Mouse (Mus musculus) intestine, embryonic 16.5 days (tissue): Measurements from ENCODE around the gene Zkscan6. TPM values are rescaled to one million over a fixed set of nuclear protein-coding genes. Genes with fewer than 3 reads are reported as not detected.

Experiments
- ATAC-seq: fragments of 200-750 bp; cut with Nextera tagmentation; 2 replicates; pipeline ENCODE4 v1.8.0; 2017; ENCODE audit warnings: moderate TSS enrichment, moderate library complexity
- H3K27ac ChIP-seq: fragments of 300-500 bp; sonication (generic); 2 replicates; pipeline ENCODE4 v1.5.1; 2014; ENCODE audit warnings: mild to moderate bottlenecking, low read length
- H3K27me3 ChIP-seq: fragments of 300-500 bp; sonication (generic); replicated peaks from 2 replicates; pipeline ENCODE4 v1.6.1; 2014; ENCODE audit warnings: low read length, control low read depth, mixed read lengths; ENCODE audit not compliant: control insufficient read depth, insufficient read depth
- H3K36me3 ChIP-seq: fragments of 300-500 bp; sonication (generic); 2 replicates; pipeline ENCODE4 v1.6.1; 2014; ENCODE audit warnings: low read length, control low read depth; ENCODE audit not compliant: control insufficient read depth, insufficient read depth
- H3K4me1 ChIP-seq: fragments of 300-500 bp; sonication (generic); 2 replicates; pipeline ENCODE4 v1.6.1; 2014; ENCODE audit warnings: low read length, control low read depth, mixed read lengths; ENCODE audit not compliant: control insufficient read depth, insufficient read depth
- H3K4me2 ChIP-seq: fragments of 300-500 bp; sonication (generic); 2 replicates; pipeline ENCODE4 v1.6.1; 2014; ENCODE audit warnings: low read depth, low read length, control low read depth
- H3K4me3 ChIP-seq: fragments of 300-500 bp; sonication (generic); 2 replicates; pipeline ENCODE4 v1.5.1; 2014; ENCODE audit warnings: mild to moderate bottlenecking, low read length
- H3K9ac ChIP-seq: fragments of 300-500 bp; sonication (generic); 2 replicates; pipeline ENCODE4 v1.6.1; 2014; ENCODE audit warnings: low read depth, low read length
- H3K9me3 ChIP-seq: fragments of 300-500 bp; sonication (generic); 2 replicates; pipeline ENCODE4 v1.6.1; 2016; ENCODE audit warnings: low read length, control low read depth; ENCODE audit not compliant: control insufficient read depth
- WGBS: fragments of 180-500 bp; shearing (Covaris S2); extraction: QIAGEN DNeasy Blood & Tissue Kit; methylation state at CpG from one replicate; pipeline ENCODE4 v1.1.7; 2014; 5-methylcytosine and 5-hydroxymethylcytosine counted together
- polyA plus RNA-seq: library from polyadenylated mRNA; unstranded; fragments of >200 nt; fragmentation: Nextera tagmentation; extraction: Ambion mirVana; gene quantifications from 2 replicates; pipeline ENCODE4 v1.2.1, GENCODE M21; 2015

The Zkscan6 gene
- polyA plus RNA-seq, 1 experiment from 2014 or later, result 16.7 TPM

GRCm38 (mm10) chr11:65777810-65778209 lies 29.2 kb upstream of the Zkscan6 start:
- Histone ChIP-seq H3K27me3 (no peaks in the 10 kb centered on the region), H3K4me2 (no peak overlapping the region), H3K9ac (no peak overlapping the region), H3K4me3 (no peak overlapping the region), H3K9me3 (no peaks in the 10 kb centered on the region), H3K36me3 (peaks cover 4% of the 10 kb centered on the region; the same call in 1 of the 2 replicates), H3K4me1 (peaks cover 21% of the 10 kb centered on the region), H3K27ac (peak overlapping the region; percentile 25)
- WGBS, result 41% methylated on average over 5 of the region's 5 CpGs
- ATAC-seq, result no peak

- no peak for ATAC-seq
- H3K27me3 ChIP-seq, result no peaks in the 10 kb centered on the region
- H3K9ac ChIP-seq, result no peak overlapping the region
- peaks cover 19% of the 10 kb centered on the region for H3K4me1 ChIP-seq
- H3K4me3 ChIP-seq, result no peak overlapping the region
- H3K36me3 ChIP-seq, result peaks cover 4% of the 10 kb centered on the region; the same call in 1 of the 2 replicates
- 71% methylated on average over 1 of the region's 1 CpGs for WGBS
- H3K27ac ChIP-seq, result no peak overlapping the region
- H3K9me3 ChIP-seq, result no peaks in the 10 kb centered on the region
- no peak overlapping the region for H3K4me2 ChIP-seq
Observed at GRCm38 (mm10) chr11:65779066-65779465, 27.9 kb upstream of the Zkscan6 start.

- WGBS, result 96% methylated on average over 1 of the region's 1 CpGs
Observed at GRCm38 (mm10) chr11:65779578-65779977, 27.4 kb upstream of the Zkscan6 start.

GRCm38 (mm10) chr11:65781596-65781995 lies 25.4 kb upstream of the Zkscan6 start:
- ATAC-seq, result no peak
- 50% methylated on average over 3 of the region's 3 CpGs for WGBS

More at GRCm38 (mm10) chr11:65779578-65779977, 27.4 kb upstream of the Zkscan6 start:
- Histone ChIP-seq H3K27me3 (no peaks in the 10 kb centered on the region), H3K9ac (no peak overlapping the region), H3K4me3 (no peak overlapping the region), H3K36me3 (peaks cover 4% of the 10 kb centered on the region; the same call in 1 of the 2 replicates), H3K27ac (no peak overlapping the region), H3K4me2 (no peak overlapping the region), H3K9me3 (no peaks in the 10 kb centered on the region), H3K4me1 (peaks cover 19% of the 10 kb centered on the region)
- no peak for ATAC-seq

GRCm38 (mm10) chr11:65786160-65786559 lies 20.8 kb upstream of the Zkscan6 start:
- no peaks in the 10 kb centered on the region for H3K9me3 ChIP-seq
- peaks cover 13% of the 10 kb centered on the region for H3K4me1 ChIP-seq
- H3K27me3 ChIP-seq, result no peaks in the 10 kb centered on the region
- 0 out of 2 replicates have a peak overlapping the region, but pooled peaks have one; percentile 19 for H3K9ac ChIP-seq
- no peak overlapping the region for H3K27ac ChIP-seq
- WGBS, result 79% methylated on average over 2 of the region's 2 CpGs
- peak overlapping the region; percentile 30 for H3K4me2 ChIP-seq
- 0 out of 2 replicates have a peak overlapping the region, but pooled peaks have one; percentile 7 for H3K4me3 ChIP-seq
- no peaks in the 10 kb centered on the region for H3K36me3 ChIP-seq
- ATAC-seq, result no peak

More at GRCm38 (mm10) chr11:65781596-65781995, 25.4 kb upstream of the Zkscan6 start:
- Histone ChIP-seq H3K9me3 (no peaks in the 10 kb centered on the region), H3K4me1 (peaks cover 23% of the 10 kb centered on the region), H3K4me2 (no peak overlapping the region), H3K4me3 (no peak overlapping the region), H3K27me3 (no peaks in the 10 kb centered on the region), H3K9ac (no peak overlapping the region), H3K27ac (no peak overlapping the region), H3K36me3 (peaks cover 4% of the 10 kb centered on the region; the same call in 1 of the 2 replicates)

- H3K4me3 ChIP-seq, result peak overlapping the region; percentile 88
- peak overlapping the region; percentile 85 for H3K4me2 ChIP-seq
- peak overlapping the region; percentile 99 for H3K9ac ChIP-seq
- ATAC-seq, result peak; percentile 89
- H3K36me3 ChIP-seq, result no peaks in the 10 kb centered on the region
- peak overlapping the region; percentile 87 for H3K27ac ChIP-seq
- under 1% methylated on average over 53 of the region's 71 CpGs for WGBS
- no peaks in the 10 kb centered on the region for H3K27me3 ChIP-seq
- peaks cover 13% of the 10 kb centered on the region for H3K4me1 ChIP-seq
- H3K9me3 ChIP-seq, result no peaks in the 10 kb centered on the region
Observed at GRCm38 (mm10) chr11:65787421-65788151, 19.4 kb upstream of the Zkscan6 start.

GRCm38 (mm10) chr11:65788154-65788553 lies 18.8 kb upstream of the Zkscan6 start, which contains the start of gene Map2k4:
Map2k4 (minus strand) TSS chr11:65788297.
- peaks cover 13% of the 10 kb centered on the region for H3K4me1 ChIP-seq
- peak within 1 kb of the TSS; percentile 99 for H3K9ac ChIP-seq
- H3K27ac ChIP-seq, result peak within 1 kb of the TSS; percentile 87
- no peaks in the 10 kb centered on the region for H3K9me3 ChIP-seq
- H3K4me2 ChIP-seq, result peak within 1 kb of the TSS; percentile 85
- peak within 1 kb of the TSS; percentile 88 for H3K4me3 ChIP-seq
- 0% methylated on average over 35 of the region's 36 CpGs for WGBS
- no peaks in the 10 kb centered on the region for H3K36me3 ChIP-seq
- peak; percentile 99 for ATAC-seq
- no peaks in the 10 kb centered on the region for H3K27me3 ChIP-seq

- Histone ChIP-seq H3K4me3 (no peak overlapping the region), H3K27ac (no peak overlapping the region), H3K9ac (no peak overlapping the region), H3K27me3 (no peaks in the 10 kb centered on the region), H3K4me1 (no peaks in the 10 kb centered on the region), H3K4me2 (no peak overlapping the region), H3K36me3 (no peaks in the 10 kb centered on the region), H3K9me3 (no peaks in the 10 kb centered on the region)
- 58% methylated on average over 10 of the region's 10 CpGs for WGBS
- no peak for ATAC-seq
Observed at GRCm38 (mm10) chr11:65794428-65795219, 12.4 kb upstream of the Zkscan6 start.

- ATAC-seq, result no peak
- Histone ChIP-seq H3K27ac (no peak overlapping the region), H3K4me3 (no peak overlapping the region), H3K36me3 (no peaks in the 10 kb centered on the region), H3K27me3 (no peaks in the 10 kb centered on the region), H3K4me1 (no peaks in the 10 kb centered on the region), H3K9me3 (no peaks in the 10 kb centered on the region), H3K9ac (no peak overlapping the region), H3K4me2 (no peak overlapping the region)
- WGBS, result 70% methylated on average over 1 of the region's 1 CpGs
Observed at GRCm38 (mm10) chr11:65795896-65796295, 11.1 kb upstream of the Zkscan6 start.
